Mouse (Mus musculus) forebrain, embryonic 14.5 days (tissue): ENCODE results near the gene Klhl9. TPM values are rescaled to one million over a fixed set of nuclear protein-coding genes. Genes with fewer than 3 reads are reported as not detected.

Source experiments
- ATAC-seq: fragments of 200-750 bp; cut with Nextera tagmentation; 2 replicates; pipeline ENCODE4 v1.8.0; 2017; ENCODE audit warnings: mild to moderate bottlenecking, moderate library complexity
- DNase-seq: peaks from one replicate; pipeline ENCODE4 v3.0.0-alpha.2; 2015; ENCODE audit warnings: low spot score
- H3K27ac ChIP-seq: fragments of 300-500 bp; sonication (generic); 2 replicates; pipeline ENCODE4 v1.5.1; 2014; ENCODE audit warnings: low read depth, mild to moderate bottlenecking, control low read depth, low read length, moderate library complexity
- H3K27me3 ChIP-seq: fragments of 300-500 bp; sonication (generic); replicated peaks from 2 replicates; pipeline ENCODE4 v1.6.1; 2014; ENCODE audit warnings: low read length, control low read depth, mixed read lengths; ENCODE audit not compliant: control insufficient read depth, insufficient read depth
- H3K36me3 ChIP-seq: fragments of 300-500 bp; sonication (generic); 2 replicates; pipeline ENCODE4 v1.6.1; 2014; ENCODE audit warnings: low read length, control low read depth; ENCODE audit not compliant: control insufficient read depth, insufficient read depth
- H3K4me1 ChIP-seq: fragments of 300-500 bp; sonication (generic); 2 replicates; pipeline ENCODE4 v1.6.1; 2014; ENCODE audit warnings: antibody characterized with exemption, low read length, control low read depth; ENCODE audit not compliant: control insufficient read depth, insufficient read depth
- H3K4me2 ChIP-seq: fragments of 300-500 bp; sonication (generic); 2 replicates; pipeline ENCODE4 v1.6.1; 2014; ENCODE audit warnings: mild to moderate bottlenecking, control low read depth, low read length
- H3K4me3 ChIP-seq: fragments of 300-500 bp; sonication (generic); 2 replicates; pipeline ENCODE4 v1.5.1; 2014; ENCODE audit warnings: low read depth, low read length, control low read depth
- H3K9ac ChIP-seq: fragments of 300-500 bp; sonication (generic); 2 replicates; pipeline ENCODE4 v1.6.1; 2014; ENCODE audit warnings: mild to moderate bottlenecking, low read length, control low read depth, moderate library complexity
- H3K9me3 ChIP-seq: fragments of 300-500 bp; sonication (generic); replicated peaks from 2 replicates; pipeline ENCODE4 v1.6.1; 2016; ENCODE audit warnings: low read length, control low read depth, mixed read lengths; ENCODE audit not compliant: control insufficient read depth
- WGBS: fragments of 180-500 bp; shearing (Covaris S2); extraction: QIAGEN DNeasy Blood & Tissue Kit; methylation state at CpG from one replicate; pipeline ENCODE4 v1.1.7; 2014; 5-methylcytosine and 5-hydroxymethylcytosine counted together
- polyA plus RNA-seq: library from polyadenylated mRNA; unstranded; fragments of >200 nt; fragmentation: Nextera tagmentation; extraction: Ambion mirVana; gene quantifications from 2 replicates; pipeline ENCODE4 v1.2.1, GENCODE M21; 2014

Gene Klhl9
- polyA plus RNA-seq, 1 experiment from 2014 or later: 145 TPM

- WGBS: 85% methylated on average over 4 of the region's 4 CpGs
- no peak for ATAC-seq
These were observed 24.5 kb downstream of the Klhl9 start for GRCm38 (mm10) chr4:88697753-88698152.

DNA sequence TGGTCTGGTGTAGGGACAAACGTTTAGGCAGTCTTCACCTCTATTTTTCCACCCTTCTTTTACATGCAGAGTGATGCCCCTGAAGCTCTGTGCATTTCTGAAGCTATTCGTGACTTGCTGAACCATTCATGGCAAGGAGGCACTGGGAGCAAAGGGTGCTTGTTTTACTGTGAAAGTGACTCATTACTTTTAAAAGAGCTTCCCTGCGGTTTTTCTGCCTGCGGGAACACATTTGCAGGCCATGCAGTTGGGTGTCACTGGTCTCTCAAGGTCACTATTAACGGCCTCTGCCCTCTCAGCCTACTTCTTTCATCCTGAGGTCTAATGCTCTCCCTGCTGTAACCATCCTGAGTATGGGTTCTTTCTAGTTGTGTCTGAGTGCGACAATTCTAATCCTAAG is 25.2 kb downstream of the Klhl9 start:
- Histone ChIP-seq H3K4me3 (no peak overlapping the region), H3K36me3 (no peaks in the 10 kb centered on the region), H3K27me3 (no peaks in the 10 kb centered on the region), H3K27ac (no peak overlapping the region), H3K4me1 (no peaks in the 10 kb centered on the region), H3K9ac (no peak overlapping the region), H3K9me3 (no peaks in the 10 kb centered on the region), H3K4me2 (no peak overlapping the region)
- no peak for DNase-seq
- no peak for ATAC-seq
- WGBS: 63% methylated on average over 6 of the region's 6 CpGs

More at GRCm38 (mm10) chr4:88697753-88698152, 24.5 kb downstream of the Klhl9 start:
- Histone ChIP-seq H3K4me2 (no peak overlapping the region), H3K4me1 (no peaks in the 10 kb centered on the region), H3K27me3 (no peaks in the 10 kb centered on the region), H3K36me3 (no peaks in the 10 kb centered on the region), H3K4me3 (no peak overlapping the region), H3K9ac (no peak overlapping the region), H3K27ac (no peak overlapping the region), H3K9me3 (no peaks in the 10 kb centered on the region)
- no peak for DNase-seq

GRCm38 (mm10) chr4:88696237-88696884 is 25.9 kb downstream of the Klhl9 start:
- Histone ChIP-seq H3K9me3 (no peaks in the 10 kb centered on the region), H3K4me2 (no peak overlapping the region), H3K4me1 (no peaks in the 10 kb centered on the region), H3K36me3 (no peaks in the 10 kb centered on the region), H3K27me3 (no peaks in the 10 kb centered on the region), H3K4me3 (no peak overlapping the region), H3K27ac (no peak overlapping the region), H3K9ac (no peak overlapping the region)
- peak; percentile 77; the same call in 1 of the 2 replicates for ATAC-seq
- DNase-seq: peak; percentile 83
- WGBS: 24% methylated on average over 3 of the region's 3 CpGs

- no peak overlapping the region for H3K27ac ChIP-seq
- no peak overlapping the region for H3K9ac ChIP-seq
- no peaks in the 10 kb centered on the region for H3K9me3 ChIP-seq
- ATAC-seq (no peak), DNase-seq (no peak)
- H3K4me2 ChIP-seq: no peak overlapping the region
- no peaks in the 10 kb centered on the region for H3K4me1 ChIP-seq
- H3K27me3 ChIP-seq: no peaks in the 10 kb centered on the region
- WGBS: 89% methylated on average over 2 of the region's 2 CpGs
- H3K4me3 ChIP-seq: no peak overlapping the region
- no peaks in the 10 kb centered on the region for H3K36me3 ChIP-seq
These were observed 28.9 kb downstream of the Klhl9 start for GRCm38 (mm10) chr4:88693392-88693791.

DNA sequence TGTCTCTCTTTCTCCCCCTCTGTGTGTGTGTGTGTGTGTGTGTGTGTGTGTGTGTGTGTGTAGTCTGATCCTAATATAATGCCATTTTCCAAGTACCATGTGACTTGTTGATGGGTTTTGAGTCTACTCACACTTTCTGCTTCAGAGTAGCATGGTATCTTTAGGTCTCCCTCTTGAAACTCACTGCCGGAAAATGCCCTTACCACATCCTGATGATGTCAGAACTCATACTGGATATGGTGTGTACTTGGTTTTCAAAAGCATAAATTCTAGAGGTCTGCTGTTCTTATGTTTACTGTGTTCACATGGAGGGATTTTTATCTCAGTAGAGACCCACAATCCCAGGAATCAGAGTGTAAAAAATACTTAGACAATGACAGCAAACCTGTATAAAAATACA is 29.7 kb downstream of the Klhl9 start:
- H3K4me2 ChIP-seq: no peak overlapping the region
- 91% methylated on average over 1 of the region's 1 CpGs for WGBS
- no peak for ATAC-seq

GRCm38 (mm10) chr4:88691259-88691658 is 31.0 kb downstream of the Klhl9 start, which contains the start of gene Ifnab:
TSS of gene Ifnab (minus strand) at chr4:88691359.
- H3K4me1 ChIP-seq: no peaks in the 10 kb centered on the region
- no peak within 1 kb of the TSS for H3K9ac ChIP-seq
- no peak within 1 kb of the TSS for H3K27ac ChIP-seq
- 66% methylated on average over 2 of the region's 2 CpGs for WGBS
- H3K27me3 ChIP-seq: no peaks in the 10 kb centered on the region
- no peak within 1 kb of the TSS for H3K4me2 ChIP-seq
- DNase-seq (no peak), ATAC-seq (no peak)
- H3K9me3 ChIP-seq: no peaks in the 10 kb centered on the region
- H3K36me3 ChIP-seq: no peaks in the 10 kb centered on the region
- H3K4me3 ChIP-seq: no peak within 1 kb of the TSS

More for the DNA sequence above, 29.7 kb downstream of the Klhl9 start:
- H3K9me3 ChIP-seq: no peaks in the 10 kb centered on the region
- H3K27me3 ChIP-seq: no peaks in the 10 kb centered on the region
- no peak for DNase-seq
- H3K4me3 ChIP-seq: no peak overlapping the region
- no peaks in the 10 kb centered on the region for H3K4me1 ChIP-seq
- H3K27ac ChIP-seq: no peak overlapping the region
- no peak overlapping the region for H3K9ac ChIP-seq
- no peaks in the 10 kb centered on the region for H3K36me3 ChIP-seq

DNA sequence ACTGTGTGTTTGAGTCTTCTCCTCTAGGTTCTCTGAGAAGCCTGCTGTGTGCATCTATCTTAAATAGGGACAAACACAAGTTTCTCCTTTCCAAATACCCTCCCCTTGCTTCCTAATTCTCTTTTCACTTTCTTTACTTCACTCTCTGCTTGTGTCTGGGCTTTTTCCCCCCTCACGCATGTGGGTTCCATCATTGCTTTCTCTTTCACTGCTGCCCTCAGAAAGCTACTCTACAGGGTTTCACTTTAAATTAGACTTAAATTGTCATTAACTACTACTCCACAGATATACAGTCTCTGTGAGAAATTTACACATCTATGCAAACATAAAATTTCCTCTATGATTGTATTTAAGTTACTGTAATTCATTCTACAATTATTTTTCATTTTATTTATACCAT is 38.5 kb downstream of the Klhl9 start, which contains the start of gene Ifna2:
Gene Ifna2 (minus strand): TSS at position 101 of the 400 bp plus-strand sequence.
- no peak for DNase-seq
- no peaks in the 10 kb centered on the region for H3K9me3 ChIP-seq
- no peaks in the 10 kb centered on the region for H3K27me3 ChIP-seq
- ATAC-seq: no peak
- H3K4me1 ChIP-seq: no peaks in the 10 kb centered on the region
- no peak within 1 kb of the TSS for H3K9ac ChIP-seq
- WGBS: 85% methylated on average over 1 of the region's 1 CpGs
- H3K27ac ChIP-seq: no peak within 1 kb of the TSS
- H3K4me2 ChIP-seq: no peak within 1 kb of the TSS
- no peaks in the 10 kb centered on the region for H3K36me3 ChIP-seq
- H3K4me3 ChIP-seq: no peak within 1 kb of the TSS

GRCm38 (mm10) chr4:88681353-88681752 is 40.9 kb downstream of the Klhl9 start:
- Histone ChIP-seq H3K9ac (no peak overlapping the region), H3K9me3 (no peaks in the 10 kb centered on the region), H3K4me1 (no peaks in the 10 kb centered on the region), H3K4me2 (no peak overlapping the region), H3K27me3 (no peaks in the 10 kb centered on the region), H3K27ac (no peak overlapping the region), H3K36me3 (no peaks in the 10 kb centered on the region), H3K4me3 (no peak overlapping the region)
- 83% methylated on average over 3 of the region's 3 CpGs for WGBS
- no peak for DNase-seq
- ATAC-seq: no peak

GRCm38 (mm10) chr4:88680362-88680761 is 41.9 kb downstream of the Klhl9 start:
- Histone ChIP-seq H3K9ac (no peak overlapping the region), H3K27ac (no peak overlapping the region), H3K36me3 (no peaks in the 10 kb centered on the region), H3K4me1 (no peaks in the 10 kb centered on the region), H3K9me3 (no peaks in the 10 kb centered on the region), H3K4me3 (no peak overlapping the region), H3K4me2 (no peak overlapping the region), H3K27me3 (no peaks in the 10 kb centered on the region)
- ATAC-seq (no peak), DNase-seq (peak; percentile 64)
- 53% methylated on average over 8 of the region's 8 CpGs for WGBS
